Mouse (Mus musculus) midbrain, embryonic 12.5 days (tissue): ENCODE results near the gene Rreb1. TPM values are rescaled to one million over a fixed set of nuclear protein-coding genes. Genes with fewer than 3 reads are reported as not detected.

Experiments used
- ATAC-seq: fragments of 200-750 bp; cut with Nextera tagmentation; 2 replicates; pipeline ENCODE4 v1.8.0; 2017; ENCODE audit warnings: low read depth, moderate TSS enrichment, moderate library complexity; ENCODE audit not compliant: low FRiP score
- H3K27ac ChIP-seq: fragments of 300-500 bp; sonication (generic); replicated peaks from 2 replicates; pipeline ENCODE4 v1.5.1; 2016; ENCODE audit warnings: mild to moderate bottlenecking
- H3K27me3 ChIP-seq: fragments of 300-500 bp; sonication (generic); 2 replicates; pipeline ENCODE4 v1.6.1; 2016; ENCODE audit warnings: mild to moderate bottlenecking
- H3K36me3 ChIP-seq: fragments of 300-500 bp; sonication (generic); 2 replicates; pipeline ENCODE4 v1.6.1; 2016
- H3K4me1 ChIP-seq: fragments of 300-500 bp; sonication (generic); 2 replicates; pipeline ENCODE4 v1.6.1; 2016
- H3K4me2 ChIP-seq: fragments of 300-500 bp; sonication (generic); replicated peaks from 2 replicates; pipeline ENCODE4 v1.6.1; 2016; ENCODE audit warnings: mild to moderate bottlenecking, moderate library complexity
- H3K4me3 ChIP-seq: fragments of 300-500 bp; sonication (generic); 2 replicates; pipeline ENCODE4 v1.5.1; 2016; ENCODE audit warnings: mild to moderate bottlenecking
- H3K9ac ChIP-seq: fragments of 300-500 bp; sonication (generic); replicated peaks from 2 replicates; pipeline ENCODE4 v1.6.1; 2016; ENCODE audit warnings: mild to moderate bottlenecking, moderate library complexity
- H3K9me3 ChIP-seq: fragments of 300-500 bp; sonication (generic); 2 replicates; pipeline ENCODE4 v1.6.1; 2016; ENCODE audit warnings: mild to moderate bottlenecking
- WGBS: fragments of 180-500 bp; shearing (Covaris S2); methylation state at CpG from one replicate; pipeline ENCODE4 v1.1.7; 2016; 5-methylcytosine and 5-hydroxymethylcytosine counted together
- polyA plus RNA-seq: library from polyadenylated mRNA; unstranded; fragments of >200 nt; fragmentation: Nextera tagmentation; extraction: Ambion mirVana; gene quantifications from 2 replicates; pipeline ENCODE4 v1.2.1, GENCODE M21; 2016

Gene Rreb1
- polyA plus RNA-seq, 1 experiment from 2014 or later, result 5.7 TPM

GRCm38 (mm10) chr13:37873125-37873891 lies 95.1 kb downstream of the Rreb1 start:
- H3K4me1 ChIP-seq, result no peaks in the 10 kb centered on the region
- H3K4me2 ChIP-seq, result no peak overlapping the region
- H3K27me3 ChIP-seq, result no peaks in the 10 kb centered on the region
- no peaks in the 10 kb centered on the region for H3K36me3 ChIP-seq
- H3K27ac ChIP-seq, result no peak overlapping the region
- H3K4me3 ChIP-seq, result no peak overlapping the region
- H3K9ac ChIP-seq, result no peak overlapping the region
- no peak for ATAC-seq
- 78% methylated on average over 7 of the region's 7 CpGs for WGBS
- no peaks in the 10 kb centered on the region for H3K9me3 ChIP-seq

GRCm38 (mm10) chr13:37875919-37876318 lies 97.7 kb downstream of the Rreb1 start:
- no peaks in the 10 kb centered on the region for H3K36me3 ChIP-seq
- H3K4me1 ChIP-seq, result no peaks in the 10 kb centered on the region
- H3K4me3 ChIP-seq, result no peak overlapping the region
- H3K27ac ChIP-seq, result no peak overlapping the region
- no peak overlapping the region for H3K4me2 ChIP-seq
- no peaks in the 10 kb centered on the region for H3K9me3 ChIP-seq
- H3K9ac ChIP-seq, result no peak overlapping the region
- WGBS, result 93% methylated on average over 2 of the region's 2 CpGs
- ATAC-seq, result no peak
- H3K27me3 ChIP-seq, result no peaks in the 10 kb centered on the region

GRCm38 (mm10) chr13:37876366-37876765 lies 98.2 kb downstream of the Rreb1 start:
- WGBS, result 74% methylated on average over 5 of the region's 5 CpGs
- H3K4me3 ChIP-seq, result no peak overlapping the region
- no peak for ATAC-seq

GRCm38 (mm10) chr13:37876836-37877235 lies 98.6 kb downstream of the Rreb1 start:
- no peak for ATAC-seq
- 66% methylated on average over 4 of the region's 4 CpGs for WGBS
- no peak overlapping the region for H3K4me2 ChIP-seq

More at GRCm38 (mm10) chr13:37876366-37876765, 98.2 kb downstream of the Rreb1 start:
- H3K36me3 ChIP-seq, result no peaks in the 10 kb centered on the region
- H3K4me1 ChIP-seq, result no peaks in the 10 kb centered on the region
- no peak overlapping the region for H3K27ac ChIP-seq
- no peak overlapping the region for H3K9ac ChIP-seq
- no peaks in the 10 kb centered on the region for H3K27me3 ChIP-seq
- no peaks in the 10 kb centered on the region for H3K9me3 ChIP-seq
- H3K4me2 ChIP-seq, result no peak overlapping the region

GRCm38 (mm10) chr13:37877241-37877640 lies 99.0 kb downstream of the Rreb1 start:
- WGBS, result 71% methylated on average over 3 of the region's 3 CpGs
- no peak overlapping the region for H3K9ac ChIP-seq
- no peak for ATAC-seq
- no peak overlapping the region for H3K4me2 ChIP-seq
- no peaks in the 10 kb centered on the region for H3K27me3 ChIP-seq
- no peak overlapping the region for H3K27ac ChIP-seq
- H3K4me3 ChIP-seq, result no peak overlapping the region
- no peaks in the 10 kb centered on the region for H3K9me3 ChIP-seq
- H3K4me1 ChIP-seq, result no peaks in the 10 kb centered on the region
- H3K36me3 ChIP-seq, result no peaks in the 10 kb centered on the region

More at GRCm38 (mm10) chr13:37876836-37877235, 98.6 kb downstream of the Rreb1 start:
- Histone ChIP-seq H3K9me3 (no peaks in the 10 kb centered on the region), H3K27ac (no peak overlapping the region), H3K4me3 (no peak overlapping the region), H3K27me3 (no peaks in the 10 kb centered on the region), H3K9ac (no peak overlapping the region), H3K36me3 (no peaks in the 10 kb centered on the region), H3K4me1 (no peaks in the 10 kb centered on the region)

GRCm38 (mm10) chr13:37878918-37879331 lies 100.7 kb downstream of the Rreb1 start:
- no peaks in the 10 kb centered on the region for H3K4me1 ChIP-seq
- no peaks in the 10 kb centered on the region for H3K27me3 ChIP-seq
- H3K4me3 ChIP-seq, result no peak overlapping the region
- H3K27ac ChIP-seq, result no peak overlapping the region
- H3K4me2 ChIP-seq, result no peak overlapping the region
- H3K36me3 ChIP-seq, result no peaks in the 10 kb centered on the region
- whole genome bisulfite sequencing, result 89% methylated on average over 2 of the region's 2 CpGs
- ATAC-seq, result no peak
- H3K9me3 ChIP-seq, result no peaks in the 10 kb centered on the region
- H3K9ac ChIP-seq, result no peak overlapping the region

- H3K9ac ChIP-seq, result no peak overlapping the region
- H3K4me2 ChIP-seq, result no peak overlapping the region
- H3K27me3 ChIP-seq, result no peaks in the 10 kb centered on the region
- ATAC-seq, result no peak
- 74% methylated on average over 5 of the region's 5 CpGs for WGBS
- H3K27ac ChIP-seq, result no peak overlapping the region
- no peaks in the 10 kb centered on the region for H3K4me1 ChIP-seq
- H3K4me3 ChIP-seq, result no peak overlapping the region
- no peaks in the 10 kb centered on the region for H3K36me3 ChIP-seq
- H3K9me3 ChIP-seq, result no peaks in the 10 kb centered on the region
Observed at GRCm38 (mm10) chr13:37879556-37879955, 101.4 kb downstream of the Rreb1 start.

- Histone ChIP-seq H3K27ac (no peak overlapping the region), H3K9ac (no peak overlapping the region), H3K4me2 (no peak overlapping the region), H3K4me1 (no peaks in the 10 kb centered on the region), H3K27me3 (no peaks in the 10 kb centered on the region), H3K4me3 (no peak overlapping the region), H3K36me3 (no peaks in the 10 kb centered on the region), H3K9me3 (no peaks in the 10 kb centered on the region)
- WGBS, result 48% methylated on average over 1 of the region's 1 CpGs
- ATAC-seq, result no peak
Observed at GRCm38 (mm10) chr13:37880035-37880434, 101.8 kb downstream of the Rreb1 start.

- no peak for ATAC-seq
- H3K4me1 ChIP-seq, result no peaks in the 10 kb centered on the region
- no peaks in the 10 kb centered on the region for H3K36me3 ChIP-seq
- H3K27ac ChIP-seq, result no peak overlapping the region
- no peaks in the 10 kb centered on the region for H3K27me3 ChIP-seq
- no peak overlapping the region for H3K9ac ChIP-seq
- H3K9me3 ChIP-seq, result no peaks in the 10 kb centered on the region
- WGBS, result 79% methylated on average over 9 of the region's 9 CpGs
- no peak overlapping the region for H3K4me3 ChIP-seq
- no peak overlapping the region for H3K4me2 ChIP-seq
Observed at GRCm38 (mm10) chr13:37880581-37881130, 102.5 kb downstream of the Rreb1 start.

- H3K4me1 ChIP-seq, result no peaks in the 10 kb centered on the region
- H3K9ac ChIP-seq, result no peak overlapping the region
- H3K4me3 ChIP-seq, result no peak overlapping the region
- H3K36me3 ChIP-seq, result no peaks in the 10 kb centered on the region
- H3K9me3 ChIP-seq, result no peaks in the 10 kb centered on the region
- H3K4me2 ChIP-seq, result no peak overlapping the region
- H3K27me3 ChIP-seq, result no peaks in the 10 kb centered on the region
- no peak overlapping the region for H3K27ac ChIP-seq
- ATAC-seq, result no peak
- 91% methylated on average over 8 of the region's 8 CpGs for whole genome bisulfite sequencing
Observed at GRCm38 (mm10) chr13:37882521-37882920, 104.3 kb downstream of the Rreb1 start.

GRCm38 (mm10) chr13:37883008-37883407 lies 104.8 kb downstream of the Rreb1 start:
- Histone ChIP-seq H3K4me2 (no peak overlapping the region), H3K4me3 (no peak overlapping the region), H3K9ac (no peak overlapping the region), H3K9me3 (no peaks in the 10 kb centered on the region), H3K4me1 (no peaks in the 10 kb centered on the region), H3K27ac (no peak overlapping the region), H3K27me3 (no peaks in the 10 kb centered on the region), H3K36me3 (no peaks in the 10 kb centered on the region)
- no peak for ATAC-seq
- WGBS, result 89% methylated on average over 5 of the region's 5 CpGs

- ATAC-seq, result no peak
- Histone ChIP-seq H3K36me3 (no peaks in the 10 kb centered on the region), H3K9ac (no peak overlapping the region), H3K4me2 (no peak overlapping the region), H3K4me3 (no peak overlapping the region), H3K9me3 (no peaks in the 10 kb centered on the region), H3K4me1 (no peaks in the 10 kb centered on the region), H3K27me3 (no peaks in the 10 kb centered on the region), H3K27ac (no peak overlapping the region)
- 88% methylated on average over 2 of the region's 2 CpGs for WGBS
Observed at GRCm38 (mm10) chr13:37885392-37885791, 107.2 kb downstream of the Rreb1 start.
